Mouse (Mus musculus): ENCODE data around the gene Inpp5f. TPM values are rescaled to one million over a fixed set of nuclear protein-coding genes. Genes with fewer than 3 reads are reported as not detected.
A peak's percentile ranks its signal among the peaks of the same experiment; 100 is the strongest.

Gene Inpp5f
- polyA plus RNA-seq, 1 experiment from 2014 or later: 185 TPM

- ATAC-seq: no peak
- H3K4me2 ChIP-seq: no peak overlapping the region
- WGBS: 37% methylated on average over 10 of the region's 10 CpGs
- H3K27me3 ChIP-seq: no peaks in the 10 kb centered on the region
- no peaks in the 10 kb centered on the region for H3K36me3 ChIP-seq (ENCODE audit: poor library complexity, severe bottlenecking)
- peaks cover 34% of the 10 kb centered on the region for H3K4me1 ChIP-seq
- no peak overlapping the region for H3K27ac ChIP-seq
- no peak overlapping the region for H3K4me3 ChIP-seq
- H3K9me3 ChIP-seq (replicated peaks): no peaks in the 10 kb centered on the region
- no peak overlapping the region for H3K9ac ChIP-seq
These were observed 32.8 kb upstream of the Inpp5f start for GRCm38 (mm10) chr7:128578199-128578945.

- H3K9me3 ChIP-seq (replicated peaks): no peaks in the 10 kb centered on the region
- no peaks in the 10 kb centered on the region for H3K36me3 ChIP-seq (ENCODE audit: poor library complexity, severe bottlenecking)
- H3K4me2 ChIP-seq: no peak overlapping the region
- ATAC-seq: no peak
- H3K4me3 ChIP-seq: no peak overlapping the region
- peaks cover 26% of the 10 kb centered on the region for H3K4me1 ChIP-seq
- H3K27ac ChIP-seq: no peak overlapping the region; the same call in 1 of the 2 replicates
- no peaks in the 10 kb centered on the region for H3K27me3 ChIP-seq
- no peak overlapping the region for H3K9ac ChIP-seq
- WGBS: 80% methylated on average over 2 of the region's 2 CpGs
These were observed 31.7 kb upstream of the Inpp5f start for GRCm38 (mm10) chr7:128579381-128579780.

GRCm38 (mm10) chr7:128580318-128580717 is 30.8 kb upstream of the Inpp5f start:
- ATAC-seq: no peak
- Histone ChIP-seq H3K9me3 (replicated peaks) (no peaks in the 10 kb centered on the region), H3K4me3 (no peak overlapping the region), H3K36me3 (ENCODE audit: poor library complexity, severe bottlenecking) (no peaks in the 10 kb centered on the region), H3K4me2 (no peak overlapping the region), H3K9ac (no peak overlapping the region), H3K27ac (no peak overlapping the region), H3K27me3 (no peaks in the 10 kb centered on the region), H3K4me1 (peaks cover 21% of the 10 kb centered on the region)
- WGBS: 87% methylated on average over 6 of the region's 6 CpGs

- H3K9me3 ChIP-seq (replicated peaks): no peaks in the 10 kb centered on the region
- H3K27ac ChIP-seq: peak overlapping the region; percentile 48
- H3K36me3 ChIP-seq (ENCODE audit: poor library complexity, severe bottlenecking): no peaks in the 10 kb centered on the region
- WGBS: 82% methylated on average over 14 of the region's 15 CpGs
- H3K4me2 ChIP-seq: no peak overlapping the region
- no peaks in the 10 kb centered on the region for H3K27me3 ChIP-seq
- peaks cover 21% of the 10 kb centered on the region for H3K4me1 ChIP-seq
- no peak overlapping the region for H3K9ac ChIP-seq
- ATAC-seq: no peak
- no peak overlapping the region for H3K4me3 ChIP-seq
These were observed 29.2 kb upstream of the Inpp5f start for GRCm38 (mm10) chr7:128581864-128582484.

- WGBS: 78% methylated on average over 6 of the region's 6 CpGs
- no peak overlapping the region for H3K9ac ChIP-seq
- peaks cover 20% of the 10 kb centered on the region for H3K4me1 ChIP-seq
- H3K27me3 ChIP-seq: no peaks in the 10 kb centered on the region
- no peaks in the 10 kb centered on the region for H3K36me3 ChIP-seq (ENCODE audit: poor library complexity, severe bottlenecking)
- no peak overlapping the region for H3K4me2 ChIP-seq
- no peak overlapping the region for H3K27ac ChIP-seq
- ATAC-seq: no peak
- no peak overlapping the region for H3K4me3 ChIP-seq
- H3K9me3 ChIP-seq (replicated peaks): no peaks in the 10 kb centered on the region
These were observed 27.7 kb upstream of the Inpp5f start for GRCm38 (mm10) chr7:128583213-128583948.

- ATAC-seq: no peak
- Histone ChIP-seq H3K27ac (no peak overlapping the region), H3K9me3 (replicated peaks) (no peaks in the 10 kb centered on the region), H3K9ac (no peak overlapping the region), H3K36me3 (ENCODE audit: poor library complexity, severe bottlenecking) (no peaks in the 10 kb centered on the region), H3K4me2 (no peak overlapping the region), H3K4me3 (no peak overlapping the region), H3K27me3 (no peaks in the 10 kb centered on the region), H3K4me1 (peaks cover 20% of the 10 kb centered on the region)
- 81% methylated on average over 4 of the region's 4 CpGs for WGBS
These were observed 23.7 kb upstream of the Inpp5f start for GRCm38 (mm10) chr7:128587334-128587933.

GRCm38 (mm10) chr7:128591345-128592084 is 19.6 kb upstream of the Inpp5f start:
- Histone ChIP-seq H3K27ac (peak overlapping the region; percentile 66), H3K9ac (peak overlapping the region; percentile 34), H3K36me3 (ENCODE audit: poor library complexity, severe bottlenecking) (no peaks in the 10 kb centered on the region), H3K4me2 (peak overlapping the region; percentile 20), H3K9me3 (replicated peaks) (no peaks in the 10 kb centered on the region), H3K4me1 (peaks cover 26% of the 10 kb centered on the region), H3K27me3 (no peaks in the 10 kb centered on the region), H3K4me3 (no peak overlapping the region)
- ATAC-seq: peak; percentile 68; the same call in 1 of the 2 replicates
- WGBS: 5% methylated on average over 9 of the region's 9 CpGs

- Histone ChIP-seq H3K4me3 (peak overlapping the region; percentile 21), H3K36me3 (ENCODE audit: poor library complexity, severe bottlenecking) (no peaks in the 10 kb centered on the region), H3K9ac (peak overlapping the region; percentile 22; the same call in 1 of the 2 replicates), H3K4me2 (peak overlapping the region; percentile 54), H3K27ac (peak overlapping the region; percentile 66), H3K27me3 (no peaks in the 10 kb centered on the region), H3K4me1 (peaks cover 26% of the 10 kb centered on the region), H3K9me3 (replicated peaks) (no peaks in the 10 kb centered on the region)
- WGBS: 6% methylated on average over 21 of the region's 21 CpGs
- peak; percentile 41; the same call in 1 of the 2 replicates for ATAC-seq
These were observed 18.8 kb upstream of the Inpp5f start for GRCm38 (mm10) chr7:128592118-128592935.

- no peaks in the 10 kb centered on the region for H3K9me3 ChIP-seq (replicated peaks)
- no peaks in the 10 kb centered on the region for H3K36me3 ChIP-seq (ENCODE audit: poor library complexity, severe bottlenecking)
- no peaks in the 10 kb centered on the region for H3K27me3 ChIP-seq
- H3K4me2 ChIP-seq: peak overlapping the region; percentile 54
- H3K4me1 ChIP-seq: peaks cover 26% of the 10 kb centered on the region
- ATAC-seq: no peak
- 4% methylated on average over 6 of the region's 6 CpGs for WGBS
- peak overlapping the region; percentile 21; the same call in 1 of the 2 replicates for H3K4me3 ChIP-seq
- 0 out of 2 replicates have a peak overlapping the region, but pooled peaks have one; percentile 22 for H3K9ac ChIP-seq
- H3K27ac ChIP-seq: peak overlapping the region; percentile 66
These were observed 18.2 kb upstream of the Inpp5f start for GRCm38 (mm10) chr7:128592936-128593241.

- Histone ChIP-seq H3K27ac (no peak overlapping the region), H3K4me3 (no peak overlapping the region), H3K36me3 (ENCODE audit: poor library complexity, severe bottlenecking) (no peaks in the 10 kb centered on the region), H3K4me2 (no peak overlapping the region), H3K4me1 (peaks cover 20% of the 10 kb centered on the region), H3K27me3 (no peaks in the 10 kb centered on the region), H3K9me3 (replicated peaks) (no peaks in the 10 kb centered on the region), H3K9ac (no peak overlapping the region)
- WGBS: 95% methylated on average over 2 of the region's 2 CpGs
- no peak for ATAC-seq
These were observed 14.9 kb upstream of the Inpp5f start for GRCm38 (mm10) chr7:128596274-128596673.

- Histone ChIP-seq H3K27me3 (no peaks in the 10 kb centered on the region), H3K4me1 (no peaks in the 10 kb centered on the region), H3K9me3 (replicated peaks) (no peaks in the 10 kb centered on the region), H3K9ac (no peak overlapping the region), H3K4me3 (no peak overlapping the region), H3K4me2 (no peak overlapping the region), H3K27ac (no peak overlapping the region), H3K36me3 (ENCODE audit: poor library complexity, severe bottlenecking) (no peaks in the 10 kb centered on the region)
- no peak for ATAC-seq
- WGBS: 78% methylated on average over 5 of the region's 5 CpGs
These were observed 12.1 kb upstream of the Inpp5f start for GRCm38 (mm10) chr7:128599072-128599471.
